Mouse (Mus musculus) cortical plate, adult 2 months (tissue): ENCODE measurements around the gene Dscaml1.

ENCODE experiments used
- CTCF ChIP-seq: fragments of 200-500 bp; IDR thresholded peaks from 2 replicates; pipeline ENCODE4 v1.5.1; 2011; ENCODE audit warnings: mild to moderate bottlenecking, control low read depth, low read length; ENCODE audit not compliant: insufficient read depth; ENCODE audit errors: extremely low read depth
- POLR2A ChIP-seq: fragments of 200-500 bp; IDR thresholded peaks from 2 replicates; pipeline ENCODE4 v1.6.1; 2011; ENCODE audit warnings: mild to moderate bottlenecking, low read length, control low read depth; ENCODE audit not compliant: insufficient read depth; ENCODE audit errors: extremely low read depth

- TF ChIP-seq CTCF: no peak
- TF ChIP-seq POLR2A: no peak
Observed at GRCm38 (mm10) chr9:45617889-45618288, 191.5 kb downstream of the Dscaml1 start.
